Mouse (Mus musculus): ENCODE data around the gene Zmynd10. TPM values are rescaled to one million over a fixed set of nuclear protein-coding genes. Genes with fewer than 3 reads are reported as not detected.

Zmynd10 gene
- polyA plus RNA-seq, 1 experiment, result 7.4 TPM

DNA sequence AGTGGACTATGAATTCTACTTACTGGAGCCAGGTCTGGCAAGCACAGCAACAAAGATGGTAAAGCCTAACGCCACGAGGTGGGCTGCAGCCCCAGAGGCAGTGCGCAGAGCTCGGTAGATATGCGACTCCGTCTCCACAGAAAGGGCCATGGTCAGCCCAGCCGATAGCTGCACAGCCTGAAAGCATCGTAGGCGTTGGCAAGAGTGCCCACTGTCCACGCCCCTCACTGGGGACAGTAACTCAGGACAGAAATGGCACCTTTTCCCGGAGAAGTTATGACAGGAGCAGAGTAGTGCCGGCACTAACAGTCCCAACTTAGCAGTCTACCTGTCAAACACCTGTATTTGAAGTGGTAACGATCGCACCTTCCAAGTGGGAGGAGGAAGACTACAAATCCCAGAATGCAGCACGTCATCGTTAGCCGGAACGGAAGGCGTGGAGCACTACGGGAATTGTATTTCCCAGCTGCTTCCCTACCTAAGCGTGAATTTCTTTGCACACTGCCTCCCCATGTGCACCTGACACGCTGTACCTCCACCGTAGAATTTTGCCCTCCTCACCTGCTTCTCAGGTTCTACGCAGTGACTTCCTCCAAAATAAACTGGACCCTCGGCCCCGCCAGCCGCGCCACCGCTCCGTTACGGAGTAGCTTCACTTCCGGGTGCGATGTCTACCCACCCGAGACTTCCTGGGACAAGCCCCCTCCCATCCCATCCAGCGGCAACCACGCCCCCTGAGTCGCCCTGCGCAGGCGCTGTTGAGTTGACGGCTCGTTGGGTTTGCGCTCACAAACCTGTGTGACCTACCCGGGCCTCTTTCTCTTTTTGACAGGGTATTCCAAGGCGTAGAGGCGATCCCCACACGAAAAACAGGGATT, 5.4 kb upstream of the Zmynd10 start, which contains the start of the genes Cyb561d2 and Nprl2:
TSS of gene Cyb561d2 (minus strand) at position 720 of the 878 bp plus-strand sequence.
TSS of gene Nprl2 (plus strand) at position 753 of the 878 bp plus-strand sequence.
- peak; percentile 98 for DNase-seq (ENCODE audit: low read depth)

DNA sequence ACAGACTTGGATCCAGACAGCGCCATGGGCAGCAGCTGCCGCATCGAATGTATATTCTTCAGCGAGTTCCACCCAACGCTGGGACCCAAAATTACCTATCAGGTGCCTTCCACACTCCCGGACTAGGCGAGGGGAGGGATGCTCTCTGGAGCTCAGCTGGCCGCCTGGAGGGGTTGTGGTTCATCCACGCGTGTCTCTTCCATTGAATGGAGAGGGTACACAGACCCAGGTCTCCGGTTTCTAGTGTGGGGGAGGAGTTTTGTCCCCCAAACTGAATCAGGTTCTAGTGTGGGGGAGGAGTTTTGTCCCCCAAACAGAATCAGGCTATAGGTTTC, 4.8 kb upstream of the Zmynd10 start:
- no peak for DNase-seq (ENCODE audit: low read depth)
- TF ChIP-seq CTCF (IDR thresholded peaks at IDR 0.05; ENCODE audit: borderline replicate concordance, extremely low read depth, insufficient read depth, insufficient read length) (no peak), POLR2A (IDR thresholded peaks at IDR 0.05; ENCODE audit: borderline replicate concordance, extremely low read depth, insufficient read depth, insufficient read length, poor library complexity, severe bottlenecking) (no peak)

More for the DNA sequence above, 5.4 kb upstream of the Zmynd10 start, which contains the start of the genes Cyb561d2 and Nprl2:
- TF ChIP-seq POLR2A (IDR thresholded peaks at IDR 0.05; ENCODE audit: borderline replicate concordance, extremely low read depth, insufficient read depth, insufficient read length, poor library complexity, severe bottlenecking), result peak; percentile 16; the same call in 1 of the 2 replicates
- no peak for TF ChIP-seq CTCF (IDR thresholded peaks at IDR 0.05; ENCODE audit: borderline replicate concordance, extremely low read depth, insufficient read depth, insufficient read length)

DNA sequence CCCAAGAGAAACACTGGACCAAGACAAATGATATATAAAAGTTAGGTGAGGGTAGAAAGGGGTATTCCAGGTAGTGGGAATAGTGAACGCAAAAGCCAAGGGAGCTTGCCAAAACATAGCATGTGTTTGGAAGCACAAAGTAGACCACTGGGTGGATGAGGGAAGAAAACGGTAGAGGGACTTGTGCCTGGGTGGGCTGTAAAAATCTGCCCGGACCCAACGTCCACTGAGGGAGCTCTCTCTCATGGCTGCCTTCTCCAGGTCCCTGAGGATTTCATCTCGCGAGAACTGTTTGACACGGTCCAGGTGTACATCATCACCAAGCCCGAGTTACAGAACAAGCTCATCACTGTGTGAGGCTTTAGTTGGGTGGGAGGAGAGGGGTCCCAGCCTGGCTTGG, 4.4 kb upstream of the Zmynd10 start:
- TF ChIP-seq CTCF (IDR thresholded peaks at IDR 0.05; ENCODE audit: borderline replicate concordance, extremely low read depth, insufficient read depth, insufficient read length), result no peak
- TF ChIP-seq POLR2A (IDR thresholded peaks at IDR 0.05; ENCODE audit: borderline replicate concordance, extremely low read depth, insufficient read depth, insufficient read length, poor library complexity, severe bottlenecking), result no peak

DNA sequence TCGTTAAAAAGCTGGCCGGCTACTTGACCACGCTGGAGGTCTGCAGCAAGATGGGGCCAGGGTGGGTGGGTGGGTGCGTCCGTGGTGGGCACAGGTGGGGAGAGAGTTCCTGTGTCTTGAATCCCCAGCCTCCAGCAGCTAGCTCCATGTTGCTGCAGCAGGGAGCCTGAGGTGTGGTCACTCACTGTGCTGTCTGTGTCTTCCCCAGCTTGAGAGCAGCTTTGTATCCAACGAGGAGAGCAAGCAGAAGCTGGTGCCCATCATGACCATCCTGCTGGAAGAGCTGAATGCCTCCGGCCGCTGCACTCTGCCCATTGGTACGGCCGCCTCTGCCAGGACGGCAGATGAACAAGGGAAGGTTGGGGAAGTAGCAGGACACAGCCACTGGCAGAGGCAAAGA, 3.8 kb upstream of the Zmynd10 start:
- no peak for DNase-seq (ENCODE audit: low read depth)
- TF ChIP-seq CTCF (IDR thresholded peaks at IDR 0.05; ENCODE audit: borderline replicate concordance, extremely low read depth, insufficient read depth, insufficient read length) (no peak), POLR2A (IDR thresholded peaks at IDR 0.05; ENCODE audit: borderline replicate concordance, extremely low read depth, insufficient read depth, insufficient read length, poor library complexity, severe bottlenecking) (no peak)

More for the DNA sequence above, 4.4 kb upstream of the Zmynd10 start:
- no peak for DNase-seq (ENCODE audit: low read depth)

DNA sequence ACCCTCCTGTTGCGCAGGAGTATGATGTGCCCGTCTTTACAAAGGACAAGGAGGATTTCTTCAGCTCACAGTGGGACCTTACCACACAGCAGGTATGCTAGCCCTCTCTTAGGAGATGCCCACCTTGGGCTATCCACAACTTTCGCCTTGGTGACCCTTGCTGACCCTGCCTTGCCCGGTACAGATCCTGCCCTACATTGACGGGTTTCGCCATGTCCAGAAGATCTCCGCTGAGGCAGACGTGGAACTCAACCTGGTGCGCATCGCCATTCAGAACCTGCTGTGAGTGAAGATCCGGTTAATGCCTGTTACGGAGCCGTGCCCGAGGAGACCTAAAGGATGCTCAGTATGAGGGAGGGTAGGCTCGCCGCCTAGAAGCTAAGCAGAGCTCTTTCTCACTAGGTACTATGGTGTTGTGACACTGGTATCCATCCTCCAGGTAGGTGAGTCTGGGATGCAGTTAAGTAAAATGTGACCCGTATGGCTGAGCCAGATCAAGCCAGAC, 2.9 kb upstream of the Zmynd10 start:
- TF ChIP-seq CTCF (IDR thresholded peaks at IDR 0.05; ENCODE audit: borderline replicate concordance, extremely low read depth, insufficient read depth, insufficient read length) (no peak), POLR2A (IDR thresholded peaks at IDR 0.05; ENCODE audit: borderline replicate concordance, extremely low read depth, insufficient read depth, insufficient read length, poor library complexity, severe bottlenecking) (no peak)
- no peak for DNase-seq (ENCODE audit: low read depth)

DNA sequence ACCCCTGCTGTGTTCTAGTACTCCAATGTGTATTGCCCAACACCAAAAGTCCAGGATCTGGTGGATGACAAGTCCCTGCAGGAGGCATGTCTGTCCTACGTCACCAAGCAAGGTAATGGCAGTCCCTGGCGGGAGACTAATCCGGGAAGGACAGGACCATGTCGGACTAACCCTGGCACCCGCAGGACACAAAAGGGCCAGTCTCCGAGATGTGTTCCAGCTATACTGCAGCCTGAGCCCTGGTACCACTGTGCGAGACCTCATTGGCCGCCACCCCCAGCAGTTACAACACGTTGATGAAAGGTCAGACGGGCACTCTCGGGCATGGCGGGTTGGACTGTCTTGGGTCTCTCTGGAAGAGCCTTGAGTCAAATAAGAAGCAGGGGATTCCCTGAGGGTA, 2.4 kb upstream of the Zmynd10 start:
- TF ChIP-seq CTCF (IDR thresholded peaks at IDR 0.05; ENCODE audit: borderline replicate concordance, extremely low read depth, insufficient read depth, insufficient read length) (no peak), POLR2A (IDR thresholded peaks at IDR 0.05; ENCODE audit: borderline replicate concordance, extremely low read depth, insufficient read depth, insufficient read length, poor library complexity, severe bottlenecking) (no peak)
- DNase-seq (ENCODE audit: low read depth), result no peak

DNA sequence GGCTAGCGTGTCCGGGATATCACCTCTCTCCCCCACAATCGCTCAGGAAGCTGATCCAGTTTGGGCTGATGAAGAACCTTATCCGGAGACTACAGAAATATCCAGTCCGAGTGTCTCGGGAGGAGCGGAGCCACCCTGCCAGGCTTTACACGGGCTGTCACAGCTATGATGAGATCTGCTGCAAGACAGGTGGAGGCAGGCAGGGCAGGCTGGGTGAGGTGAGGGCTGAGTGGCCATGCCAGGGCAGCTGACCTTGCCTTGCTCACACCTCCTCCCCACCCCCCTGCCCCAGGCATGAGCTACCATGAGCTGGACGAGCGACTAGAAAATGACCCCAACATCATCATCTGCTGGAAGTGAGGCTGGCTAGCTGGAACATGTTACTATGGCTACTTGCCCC, 1.9 kb upstream of the Zmynd10 start:
- no peak for DNase-seq (ENCODE audit: low read depth)
- TF ChIP-seq POLR2A (IDR thresholded peaks at IDR 0.05; ENCODE audit: borderline replicate concordance, extremely low read depth, insufficient read depth, insufficient read length, poor library complexity, severe bottlenecking) (no peak), CTCF (IDR thresholded peaks at IDR 0.05; ENCODE audit: borderline replicate concordance, extremely low read depth, insufficient read depth, insufficient read length) (no peak)

DNA sequence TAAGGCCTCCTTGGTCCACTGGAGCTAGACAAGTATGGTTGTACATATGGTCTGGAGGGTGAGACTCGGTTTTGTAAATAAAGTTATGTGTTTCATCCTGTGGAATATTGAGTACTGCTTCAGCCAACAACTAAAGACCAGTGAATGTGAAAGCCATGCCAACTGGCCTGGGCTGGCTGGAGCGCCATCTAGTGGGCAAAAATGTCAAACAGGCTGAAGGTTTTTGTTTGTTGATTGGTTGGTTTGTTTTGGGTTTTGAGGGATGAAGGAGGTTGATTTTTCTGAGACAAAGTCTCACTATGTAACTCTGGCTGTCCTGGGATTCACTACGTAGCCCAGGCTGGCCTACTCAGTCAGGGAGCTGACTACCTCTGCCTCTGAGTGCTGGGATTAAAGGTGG, 1.5 kb upstream of the Zmynd10 start:
- DNase-seq (ENCODE audit: low read depth), result peak; percentile 81
- TF ChIP-seq CTCF (IDR thresholded peaks at IDR 0.05; ENCODE audit: borderline replicate concordance, extremely low read depth, insufficient read depth, insufficient read length), result peak; percentile 94
- no peak for TF ChIP-seq POLR2A (IDR thresholded peaks at IDR 0.05; ENCODE audit: borderline replicate concordance, extremely low read depth, insufficient read depth, insufficient read length, poor library complexity, severe bottlenecking)

DNA sequence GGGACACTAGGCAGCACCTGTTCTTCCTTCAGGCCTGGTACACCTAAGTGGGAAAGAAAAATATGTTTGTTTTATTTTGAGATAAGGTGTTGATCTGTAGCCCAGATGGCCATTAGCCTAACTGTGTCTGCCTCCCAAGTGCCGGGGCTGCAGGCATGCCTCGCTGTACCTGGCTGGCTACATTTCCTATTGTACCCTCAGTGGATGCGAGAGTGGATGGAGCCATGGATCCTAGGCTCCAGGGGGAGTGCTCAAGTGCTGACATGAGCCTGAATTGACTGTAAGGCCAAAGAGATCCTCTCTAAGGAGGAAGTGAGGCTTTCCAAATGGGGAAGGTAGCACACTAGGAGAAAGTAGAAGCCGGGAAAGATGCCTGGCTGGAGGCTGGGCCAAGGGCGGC, 859 bp downstream of the Zmynd10 start:
- TF ChIP-seq POLR2A (IDR thresholded peaks at IDR 0.05; ENCODE audit: borderline replicate concordance, extremely low read depth, insufficient read depth, insufficient read length, poor library complexity, severe bottlenecking), result no peak
- TF ChIP-seq CTCF (IDR thresholded peaks at IDR 0.05; ENCODE audit: borderline replicate concordance, extremely low read depth, insufficient read depth, insufficient read length), result no peak

DNA sequence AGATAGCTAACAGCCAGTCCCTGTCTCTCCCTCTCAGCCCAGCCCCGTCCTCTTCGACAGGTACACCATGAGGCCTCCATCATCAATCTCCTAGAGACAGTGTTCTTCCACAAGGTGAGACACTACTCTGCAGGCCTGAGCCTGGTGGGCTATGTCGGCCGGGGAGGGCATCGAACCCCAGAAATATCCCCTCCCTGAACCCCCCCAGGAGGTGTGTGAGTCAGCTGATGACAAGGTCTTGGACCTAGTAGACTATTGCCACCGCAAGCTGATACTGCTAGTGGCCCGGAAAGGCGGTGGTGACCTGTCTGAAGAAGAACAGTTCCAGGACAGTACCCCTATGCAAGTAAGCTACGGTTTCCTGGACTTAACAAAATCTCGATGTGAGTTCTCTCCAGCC, 1.7 kb downstream of the Zmynd10 start:
- DNase-seq (ENCODE audit: low read depth), result no peak
- TF ChIP-seq CTCF (IDR thresholded peaks at IDR 0.05; ENCODE audit: borderline replicate concordance, extremely low read depth, insufficient read depth, insufficient read length) (no peak), POLR2A (IDR thresholded peaks at IDR 0.05; ENCODE audit: borderline replicate concordance, extremely low read depth, insufficient read depth, insufficient read length, poor library complexity, severe bottlenecking) (no peak)

More for the DNA sequence above, 859 bp downstream of the Zmynd10 start:
- DNase-seq (ENCODE audit: low read depth), result no peak

DNA sequence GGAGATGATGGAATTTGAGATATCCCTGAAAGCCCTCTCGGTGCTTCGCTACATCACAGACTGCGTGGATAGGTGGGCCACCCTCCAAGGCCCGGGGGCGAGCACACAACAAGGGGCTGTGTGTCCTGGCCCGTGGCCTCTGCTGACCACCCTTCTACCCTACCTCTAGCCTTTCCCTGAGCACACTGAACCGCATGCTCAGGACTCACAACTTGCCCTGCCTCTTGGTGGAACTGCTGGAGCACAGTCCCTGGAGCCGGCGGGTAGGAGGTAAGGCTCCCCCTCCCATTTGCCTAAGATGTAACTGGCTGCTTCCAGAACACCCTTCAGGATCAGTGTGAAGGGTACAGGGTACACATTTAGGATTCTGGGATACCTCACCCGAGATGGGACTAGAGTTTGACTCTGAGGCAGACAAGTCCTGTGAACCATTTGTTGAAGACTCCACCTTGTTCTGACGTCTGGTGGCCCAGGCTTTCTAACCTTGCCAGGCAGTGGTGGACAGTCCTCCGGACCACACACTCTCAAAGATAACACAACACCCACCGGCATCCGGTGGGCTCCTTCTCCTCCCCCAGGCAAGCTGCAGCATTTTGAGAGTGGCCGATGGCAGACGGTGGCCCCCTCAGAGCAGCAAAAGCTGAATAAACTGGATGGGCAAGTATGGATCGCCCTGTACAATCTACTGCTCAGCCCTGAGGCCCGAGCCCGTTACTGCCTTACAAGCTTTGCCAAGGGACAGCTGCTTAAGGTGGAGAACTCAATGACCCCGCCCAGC, 2.4 kb downstream of the Zmynd10 start:
- DNase-seq (ENCODE audit: low read depth), result no peak
- TF ChIP-seq POLR2A (IDR thresholded peaks at IDR 0.05; ENCODE audit: borderline replicate concordance, extremely low read depth, insufficient read depth, insufficient read length, poor library complexity, severe bottlenecking) (no peak), CTCF (IDR thresholded peaks at IDR 0.05; ENCODE audit: borderline replicate concordance, extremely low read depth, insufficient read depth, insufficient read length) (no peak)

Measured in brain, embryonic 14.5 days (tissue).